Mouse (Mus musculus) 416B (cell line): ENCODE results near the gene Ctf2.
"Not testable (repeated sequence)": the region's sequence is repeated elsewhere in the genome, so short reads cannot be mapped to it uniquely, and the experiment has no call there.

Experiments used
- DNase-seq: peaks from one replicate; pipeline ENCODE4 v3.0.0; 2011; ENCODE audit warnings: low read depth

The Ctf2 gene

DNA sequence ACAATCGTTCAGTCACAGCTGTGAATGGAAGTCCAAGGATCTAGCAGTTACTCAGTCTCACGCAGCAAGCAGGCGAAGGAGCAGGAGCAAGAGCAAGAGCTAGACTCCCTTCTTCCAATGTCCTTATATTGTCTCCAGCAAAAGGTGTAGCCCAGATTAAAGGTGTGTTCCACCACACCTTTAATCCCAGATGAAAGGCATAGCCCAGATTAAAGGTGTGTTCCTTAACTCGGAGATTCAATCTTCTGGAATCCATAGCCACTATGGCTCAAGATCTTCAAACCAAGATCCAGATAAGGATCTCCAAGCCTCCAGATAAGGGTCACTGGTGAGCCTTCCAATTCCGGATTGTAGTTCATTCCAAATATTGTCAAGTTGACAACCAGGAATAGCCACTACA lies at the start of gene Ctf2:
TSS of gene Ctf2 (minus strand) at position 101 of the 400 bp plus-strand sequence.
- DNase-seq = not testable (repeated sequence)

DNA sequence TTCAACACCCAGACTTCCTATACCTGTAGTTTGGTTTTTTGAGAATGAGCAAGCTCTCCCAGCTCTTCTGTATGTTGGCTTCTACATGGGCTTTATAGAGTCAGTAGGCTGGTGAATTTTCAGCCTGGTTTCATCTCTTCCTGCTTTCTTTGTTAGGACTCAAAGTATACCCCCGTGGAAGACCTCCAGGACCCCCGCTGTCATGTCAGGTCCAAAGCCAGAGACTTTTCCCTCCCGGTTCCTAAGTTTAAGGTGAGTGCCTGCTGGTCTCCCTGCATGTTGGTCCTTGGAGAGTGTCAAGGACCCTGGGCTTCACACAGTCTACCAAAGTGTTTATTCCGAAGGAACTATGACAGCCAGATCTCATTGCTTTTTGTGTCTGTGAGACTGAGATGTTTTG lies 46.4 kb upstream of the Ctf2 start:
- DNase-seq = no peak

DNA sequence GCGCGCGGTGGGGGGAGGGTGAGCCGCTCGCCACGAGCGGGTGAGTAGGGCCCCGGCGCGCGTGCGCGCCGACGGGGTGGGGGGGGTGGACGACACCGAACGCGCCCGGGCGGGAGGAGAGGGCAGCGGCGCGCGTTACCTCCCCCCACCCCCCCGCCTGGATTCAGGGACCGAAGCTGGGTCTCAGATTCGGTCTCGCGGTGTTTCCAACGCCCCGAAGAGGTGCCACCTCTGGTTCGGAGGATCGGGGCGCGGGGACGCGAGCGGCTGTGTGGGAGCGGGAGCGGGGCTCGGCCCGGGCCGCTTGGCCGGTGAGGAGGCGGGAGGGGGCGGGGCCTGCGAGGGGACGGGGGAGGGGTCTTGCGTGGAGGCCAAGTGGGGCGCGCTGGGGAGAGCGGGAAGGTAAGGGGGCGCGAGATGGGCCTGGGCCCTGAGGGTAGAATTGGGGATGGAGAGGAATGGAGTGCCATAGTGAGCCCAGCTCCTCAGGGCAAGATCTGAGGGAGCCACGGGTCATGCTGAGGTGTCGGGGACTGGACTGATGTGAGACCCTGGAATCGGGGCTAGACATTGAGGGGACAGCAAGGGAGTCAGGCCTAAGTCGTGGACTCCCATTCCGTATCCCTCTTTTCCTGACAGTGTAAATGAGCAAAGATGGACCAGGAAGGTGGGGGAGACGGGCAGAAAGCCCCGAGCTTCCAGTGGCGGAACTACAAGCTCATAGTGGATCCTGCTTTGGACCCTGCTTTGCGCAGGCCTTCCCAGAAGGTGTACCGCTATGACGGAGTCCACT lies 45.7 kb upstream of the Ctf2 start:
- DNase-seq = peak; percentile 58

DNA sequence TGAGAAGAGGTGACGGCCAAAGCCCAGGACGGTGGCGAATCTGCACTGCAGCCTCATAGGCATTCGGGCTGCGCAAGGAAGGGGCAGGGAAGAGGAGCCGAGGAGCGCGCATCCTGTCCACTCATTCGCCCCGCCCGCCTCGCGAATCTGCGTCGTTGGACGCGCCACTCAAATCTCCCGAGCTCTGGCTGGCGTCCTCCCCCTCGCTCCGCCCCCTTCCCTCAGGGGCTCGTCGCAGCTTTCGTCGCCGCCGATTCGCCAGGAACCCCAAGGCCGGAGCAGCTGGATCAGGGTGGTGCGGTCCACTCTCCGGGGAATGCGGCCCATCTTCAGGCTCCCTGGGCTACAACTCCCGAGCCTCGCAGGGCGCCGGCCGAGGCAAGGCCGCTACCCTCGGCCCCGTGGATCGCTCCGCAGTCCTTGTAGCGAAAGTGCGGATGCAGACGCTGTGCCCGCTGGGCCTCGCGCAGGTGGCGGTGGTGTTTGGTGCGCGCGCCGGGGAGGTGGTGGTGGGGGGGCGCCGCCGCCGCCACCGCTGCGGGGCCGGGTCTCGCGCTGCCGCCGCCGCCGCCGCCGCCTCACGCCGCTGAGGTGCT lies 45.0 kb upstream of the Ctf2 start:
- DNase-seq = peak; percentile 98

DNA sequence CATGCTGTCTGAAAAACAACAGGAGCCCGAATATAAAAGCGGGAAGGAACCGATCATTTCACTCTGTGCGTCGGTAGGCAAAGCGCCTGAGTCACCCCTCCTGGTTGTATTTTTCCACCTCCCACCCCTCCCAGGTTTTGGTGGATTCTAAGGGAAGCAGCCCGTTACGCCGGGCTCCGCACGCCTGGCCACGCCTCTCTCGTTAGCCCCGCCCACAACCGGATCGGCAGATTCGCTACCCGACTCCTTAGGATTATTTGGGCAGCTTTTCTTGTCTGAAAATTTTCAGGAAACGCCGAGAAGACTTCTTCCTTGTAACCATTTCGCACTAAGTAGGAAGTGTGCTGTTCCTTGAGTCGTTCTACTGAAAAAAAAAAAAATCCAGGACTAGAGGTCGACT lies 44.5 kb upstream of the Ctf2 start, which contains the start of gene Setd1a:
TSS of gene Setd1a (plus strand) at position 245 of the 400 bp plus-strand sequence.
- peak; percentile 90 for DNase-seq

DNA sequence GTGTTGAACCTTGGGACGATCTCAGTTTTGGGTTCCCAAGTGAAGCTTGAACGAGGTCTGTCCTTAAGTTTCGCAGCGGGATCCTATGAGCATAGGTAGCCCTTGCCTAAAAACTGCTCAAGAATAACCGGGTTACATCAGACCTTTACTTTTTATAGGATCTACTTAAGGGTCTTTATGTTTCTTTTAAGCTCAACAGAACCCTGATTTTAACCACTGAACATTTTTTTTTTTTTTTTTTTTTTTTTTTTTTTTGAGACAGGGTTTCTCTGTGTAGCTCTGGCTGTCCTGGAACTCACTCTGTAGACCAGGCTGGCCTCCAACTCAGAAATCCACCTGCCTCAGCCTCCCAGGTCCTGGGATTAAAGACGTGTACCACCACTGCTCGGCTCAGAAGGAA lies 43.9 kb upstream of the Ctf2 start:
- DNase-seq = not testable (repeated sequence)

DNA sequence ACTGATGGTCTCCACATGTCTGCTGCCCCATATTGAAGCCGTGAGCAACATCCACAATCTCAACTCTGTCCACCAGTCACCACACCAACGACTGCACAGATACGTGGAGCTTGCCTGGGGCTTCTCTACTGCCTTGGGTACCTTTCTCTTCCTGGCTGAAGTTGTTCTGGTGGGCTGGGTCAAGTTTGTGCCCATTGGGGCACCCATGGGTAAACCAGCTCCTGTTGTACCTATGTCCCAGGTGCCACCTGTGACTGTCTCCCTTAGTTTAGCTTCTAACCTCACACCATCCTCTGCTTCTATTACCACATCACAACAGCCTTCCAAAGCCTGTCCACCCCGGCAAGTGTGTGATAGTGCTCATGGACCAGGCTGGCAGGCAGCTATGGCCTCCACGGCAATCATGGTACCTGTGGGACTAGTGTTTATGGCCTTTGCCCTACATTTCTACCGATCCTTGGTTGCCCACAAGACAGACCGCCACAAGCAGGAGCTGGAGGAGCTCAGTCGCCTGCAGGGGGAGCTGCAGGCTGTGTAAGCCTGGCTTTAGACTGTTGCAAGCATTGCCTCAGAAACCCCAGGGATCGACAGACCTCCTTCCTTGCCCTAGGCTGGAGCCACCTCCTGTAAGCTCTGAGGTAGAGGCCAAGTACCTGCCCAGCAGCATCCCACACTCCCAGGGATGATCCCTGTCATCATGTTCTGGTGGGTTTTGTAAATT lies 41.9 kb upstream of the Ctf2 start:
- DNase-seq = peak; percentile 90

DNA sequence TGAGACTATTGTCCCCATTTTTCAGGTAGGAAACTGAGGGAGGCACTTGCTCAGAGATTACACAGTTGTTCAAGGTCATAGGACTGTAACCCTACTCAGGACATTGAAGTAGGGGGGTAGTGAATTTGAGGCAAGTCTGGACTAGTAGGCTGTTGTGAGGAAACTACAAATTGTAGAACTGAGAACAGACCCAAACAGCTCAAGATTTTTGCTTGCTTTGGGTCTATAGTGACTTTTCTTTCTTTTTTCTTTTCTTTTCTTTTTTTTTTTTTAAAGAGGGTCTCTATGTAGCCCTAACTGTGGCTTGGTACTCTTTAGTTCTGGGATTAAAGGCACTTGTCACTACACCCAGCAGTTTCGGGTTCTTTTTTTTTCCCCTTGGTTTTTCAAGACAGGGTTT lies 40.6 kb upstream of the Ctf2 start:
- DNase-seq = peak; percentile 20

DNA sequence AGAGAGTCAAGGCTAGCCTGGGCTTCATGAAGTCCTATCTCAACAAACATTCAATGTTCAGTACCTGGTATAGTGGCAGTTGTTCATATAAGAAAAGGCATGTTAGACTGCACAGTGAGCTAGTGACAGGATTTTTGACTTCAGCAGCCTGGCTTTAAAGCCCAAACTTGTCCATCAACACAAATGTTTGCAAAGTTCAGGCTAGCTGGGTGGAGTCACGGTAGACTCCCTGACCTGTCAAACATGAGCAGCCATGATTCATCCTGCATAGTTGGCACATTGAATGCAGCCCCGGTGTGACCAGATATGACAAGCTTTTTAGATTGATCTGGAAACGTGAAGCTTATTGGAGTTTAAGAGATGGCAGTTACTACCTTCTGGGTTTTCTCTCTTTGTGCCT lies 40.1 kb upstream of the Ctf2 start:
- peak; percentile 47 for DNase-seq

DNA sequence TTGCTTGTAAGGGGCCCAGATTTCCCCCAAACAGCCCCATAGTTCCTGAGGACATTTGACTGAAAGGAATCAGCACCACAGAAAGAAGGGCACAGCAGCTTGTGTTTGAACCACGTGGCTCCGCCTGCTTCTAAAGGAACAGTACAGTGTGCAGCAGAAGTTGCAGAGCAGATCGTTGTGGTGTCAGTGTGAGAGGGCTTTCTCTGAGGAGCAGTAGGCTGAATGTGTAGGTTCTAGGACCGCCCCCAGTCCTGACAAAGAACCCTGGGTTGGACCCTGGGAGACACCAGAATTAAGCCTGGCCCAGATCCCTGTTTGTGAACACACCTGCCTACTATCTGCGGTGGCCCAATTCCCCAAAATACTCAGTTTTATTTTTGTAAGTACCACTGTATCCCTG lies 39.3 kb upstream of the Ctf2 start:
- DNase-seq = peak; percentile 64

DNA sequence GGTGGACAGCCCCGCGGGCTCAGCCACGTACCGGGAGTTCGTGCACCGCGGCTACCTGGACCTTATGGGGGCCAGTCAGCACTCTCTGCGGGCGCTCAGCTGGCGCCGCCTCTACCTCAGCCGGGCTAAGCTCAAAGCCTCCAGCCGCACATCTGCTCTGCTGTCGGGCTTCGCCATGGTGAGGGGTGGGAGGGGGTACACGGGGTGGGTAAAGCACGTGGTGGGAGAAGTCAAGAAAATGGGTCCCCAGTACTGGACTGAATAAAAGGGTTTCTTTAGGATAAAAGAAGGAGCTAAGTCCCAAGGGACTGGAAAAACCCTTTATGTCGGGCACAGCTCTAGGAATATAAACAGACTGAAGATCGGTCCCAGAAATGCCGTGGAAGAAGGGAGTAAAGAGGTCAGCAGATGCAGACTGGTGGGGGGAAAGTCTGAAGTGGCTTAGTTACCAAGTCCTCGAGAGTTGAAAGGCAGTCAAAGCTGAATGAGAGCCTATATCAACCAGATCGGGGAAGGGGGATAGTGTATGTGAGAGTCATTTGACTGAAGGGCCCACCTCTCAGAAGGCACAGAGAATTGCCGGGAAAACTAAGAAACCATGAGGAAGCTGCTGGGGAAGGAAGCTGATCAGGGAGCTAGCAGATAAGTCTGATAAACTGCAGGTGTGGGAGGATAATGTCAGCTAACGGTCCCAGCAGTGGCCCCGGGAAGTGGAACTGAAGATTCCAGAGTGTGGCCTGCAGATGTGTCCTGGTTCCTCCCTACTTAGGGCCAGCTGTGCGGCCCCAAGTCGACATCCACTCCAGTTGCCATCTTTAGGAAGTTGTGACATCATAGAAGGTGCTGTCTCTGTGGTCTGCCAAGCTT lies 38.3 kb upstream of the Ctf2 start:
- peak; percentile 66 for DNase-seq

DNA sequence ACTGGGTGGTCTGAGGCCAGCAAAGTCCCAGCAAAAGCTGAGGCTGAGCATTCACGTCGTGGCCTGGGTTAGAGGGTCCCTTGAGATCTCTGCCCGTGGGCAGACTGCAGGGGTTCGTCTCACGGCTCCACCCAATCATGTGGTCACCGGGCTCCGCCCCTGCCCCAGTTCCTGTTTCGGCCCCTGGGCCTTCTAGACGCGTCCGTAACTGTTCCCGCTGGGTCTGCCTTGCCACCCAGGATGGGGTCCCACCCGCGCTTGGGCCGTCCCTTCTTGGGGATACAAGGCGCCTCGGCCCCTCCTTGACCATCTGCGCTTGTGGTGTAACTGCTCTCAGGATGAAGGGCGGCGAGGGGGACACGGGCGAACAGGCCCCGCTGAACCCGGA lies 37.7 kb upstream of the Ctf2 start, which contains the start of gene Orai3:
TSS of gene Orai3 (plus strand) at position 165 of the 388 bp plus-strand sequence.
- DNase-seq = peak; percentile 89

DNA sequence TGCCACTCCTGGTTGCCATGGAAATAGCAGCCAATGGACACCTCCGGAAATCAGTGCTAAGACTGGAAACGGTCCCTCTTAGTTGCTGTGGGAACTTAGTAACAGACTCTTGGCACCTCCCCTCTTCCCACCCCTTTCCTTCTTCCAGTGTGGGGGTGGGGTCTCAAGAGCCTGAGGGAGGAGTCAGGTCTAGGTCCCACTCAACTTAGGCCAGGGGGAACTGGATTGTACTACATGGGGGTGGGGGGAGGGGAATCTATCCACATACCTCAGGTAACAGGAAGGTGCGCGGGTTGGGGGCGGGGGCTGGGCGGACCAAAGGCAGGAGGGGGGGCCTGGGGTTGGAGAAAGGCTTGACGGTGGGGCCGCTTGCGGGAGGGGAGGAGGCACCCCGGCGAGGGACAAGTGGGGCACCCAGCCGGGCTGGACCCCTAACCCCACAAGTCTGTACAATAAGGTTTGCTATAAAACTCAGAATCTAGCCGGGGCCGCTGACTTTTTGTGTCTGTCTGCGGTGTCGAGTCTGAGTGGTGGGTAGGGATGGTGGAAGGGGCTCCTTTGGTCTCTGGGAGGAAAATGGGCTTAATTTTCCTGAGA lies 37.1 kb upstream of the Ctf2 start:
- peak; percentile 99 for DNase-seq

DNA sequence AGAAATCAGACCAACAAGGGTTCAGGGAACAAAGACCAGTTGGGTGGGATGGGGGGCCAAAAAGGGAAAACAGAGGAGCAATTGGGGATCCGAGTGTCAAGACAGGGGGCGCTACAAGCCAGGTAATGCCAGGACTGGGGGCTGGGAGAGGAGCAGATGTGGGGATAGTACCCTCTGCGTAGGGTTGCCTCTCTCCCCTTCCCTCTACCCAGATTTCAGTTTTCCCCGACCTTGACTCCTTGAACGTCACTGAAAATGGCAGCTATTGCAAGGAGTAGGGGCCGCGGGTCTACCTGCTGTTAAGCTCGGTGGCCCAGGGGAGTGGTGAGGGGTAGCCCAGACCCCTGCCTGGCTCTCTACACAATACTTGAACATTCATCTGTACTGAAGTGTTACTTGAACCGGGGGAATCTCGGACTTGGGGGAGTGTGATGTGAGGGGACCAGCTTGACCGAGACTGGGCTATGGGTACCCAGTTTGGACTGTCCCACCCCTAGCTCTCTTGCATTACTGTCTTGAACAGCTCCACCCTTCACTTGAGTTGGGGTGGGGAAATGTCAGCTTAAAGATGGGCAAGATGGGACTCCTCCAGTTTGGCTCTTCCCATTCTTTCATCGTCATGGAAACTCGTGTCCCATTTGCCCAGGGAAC lies 36.5 kb upstream of the Ctf2 start:
- no peak for DNase-seq

DNA sequence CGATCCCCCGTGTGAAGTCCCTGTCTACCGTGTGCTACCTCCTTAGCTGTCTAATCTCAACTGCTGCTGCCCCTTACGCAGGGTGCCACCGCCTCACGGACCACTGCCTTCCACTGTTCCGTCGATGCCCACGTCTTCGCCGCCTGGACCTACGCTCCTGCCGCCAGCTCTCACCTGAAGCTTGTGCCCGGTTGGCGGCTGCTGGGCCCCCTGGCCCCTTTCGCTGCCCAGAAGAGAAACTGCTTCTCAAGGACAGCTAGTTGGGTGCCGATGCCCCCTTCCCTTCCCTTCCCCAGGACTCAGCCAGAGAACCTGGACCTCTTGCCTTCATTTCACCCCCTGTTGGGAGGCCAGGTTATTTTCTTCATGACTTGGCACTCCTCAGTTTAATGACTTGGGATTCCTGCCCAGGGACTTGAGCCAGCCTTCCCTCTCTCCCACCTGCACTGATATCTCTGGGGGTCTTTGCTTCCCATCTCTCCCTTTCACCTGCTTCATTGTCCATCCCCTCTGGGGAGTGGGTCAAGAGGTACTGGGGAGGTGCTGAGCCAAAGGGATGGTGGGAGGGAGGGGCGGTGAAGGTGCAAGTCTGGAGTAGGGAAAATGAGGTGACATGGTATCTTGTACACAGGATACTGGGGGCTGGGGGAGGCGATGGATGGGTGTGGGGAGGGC lies 35.8 kb upstream of the Ctf2 start:
- DNase-seq = no peak

DNA sequence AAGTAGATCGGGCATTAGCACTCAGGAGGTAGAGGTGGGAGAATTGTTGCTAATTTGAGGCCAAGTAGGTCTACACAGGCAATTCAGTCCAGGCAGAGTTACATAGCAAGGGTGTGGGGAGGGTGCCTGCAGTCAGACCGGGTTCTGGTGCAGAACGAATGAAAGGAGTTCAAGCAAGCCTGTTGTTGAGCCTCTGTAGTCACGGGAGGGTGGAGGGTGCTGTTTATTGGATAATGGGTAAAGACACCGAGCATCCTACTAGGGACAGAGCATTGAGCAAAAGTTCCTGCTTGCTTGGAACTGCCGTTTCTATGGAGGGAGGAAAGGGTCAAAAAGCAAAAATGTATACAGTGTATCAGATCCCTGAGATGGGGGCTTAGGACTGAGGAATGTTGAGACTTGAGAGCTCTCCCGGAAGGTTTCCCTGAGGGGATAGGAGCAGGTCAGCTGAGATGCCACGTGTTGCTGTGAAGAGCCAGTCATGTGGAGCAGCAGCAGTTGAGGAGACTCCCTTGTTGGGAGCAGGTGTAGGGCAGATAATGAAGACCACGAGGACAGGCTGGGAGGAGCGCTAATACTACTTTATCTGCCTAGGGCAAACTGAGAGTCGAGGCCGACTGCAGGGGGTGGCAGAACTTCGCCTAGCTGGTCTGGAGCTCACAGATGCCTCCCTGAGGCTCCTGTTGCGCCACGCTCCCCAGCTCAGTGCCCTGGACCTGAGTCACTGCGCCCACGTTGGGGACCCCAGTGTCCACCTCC lies 35.1 kb upstream of the Ctf2 start:
- no peak for DNase-seq

DNA sequence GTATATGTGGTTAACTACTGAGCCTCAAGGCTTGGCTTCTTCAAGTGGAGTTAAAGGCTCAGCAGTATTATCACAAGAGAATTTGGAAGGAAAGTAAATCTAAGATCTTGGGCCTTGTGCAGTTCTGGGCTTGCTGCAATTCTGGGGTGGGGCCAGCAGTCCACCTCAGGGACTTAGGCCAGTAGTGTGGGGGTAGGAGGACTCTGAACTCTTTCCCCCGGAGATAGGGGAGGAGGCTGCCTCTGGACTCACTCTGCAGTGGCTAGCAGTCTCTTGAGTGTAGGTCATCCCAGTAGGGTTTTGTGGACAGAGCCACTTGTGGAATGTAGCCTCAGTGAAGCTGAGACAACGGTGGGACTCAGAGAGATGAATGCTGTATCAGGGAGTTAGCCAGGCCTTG lies 33.8 kb upstream of the Ctf2 start:
- DNase-seq = no peak

DNA sequence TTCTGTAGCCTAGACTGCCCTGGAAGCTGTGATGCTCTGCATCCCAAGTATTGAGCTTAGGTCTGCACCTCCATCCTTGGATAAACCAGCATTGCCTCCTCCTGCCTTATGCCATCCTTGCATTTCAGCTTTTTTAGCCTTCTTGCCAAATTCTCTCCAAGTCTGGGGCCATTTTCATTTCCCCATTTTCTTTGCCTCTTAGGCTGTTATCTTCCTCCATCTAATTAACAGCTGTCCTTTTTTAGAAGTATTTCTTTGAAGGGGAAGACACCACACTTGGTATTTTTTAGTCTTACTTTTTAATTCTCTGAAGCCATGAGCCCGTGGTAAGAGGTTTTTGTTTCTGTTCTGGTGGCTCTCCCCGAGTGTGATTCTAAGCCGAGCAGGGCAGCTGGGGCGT lies 31.7 kb upstream of the Ctf2 start:
- DNase-seq = no peak

DNA sequence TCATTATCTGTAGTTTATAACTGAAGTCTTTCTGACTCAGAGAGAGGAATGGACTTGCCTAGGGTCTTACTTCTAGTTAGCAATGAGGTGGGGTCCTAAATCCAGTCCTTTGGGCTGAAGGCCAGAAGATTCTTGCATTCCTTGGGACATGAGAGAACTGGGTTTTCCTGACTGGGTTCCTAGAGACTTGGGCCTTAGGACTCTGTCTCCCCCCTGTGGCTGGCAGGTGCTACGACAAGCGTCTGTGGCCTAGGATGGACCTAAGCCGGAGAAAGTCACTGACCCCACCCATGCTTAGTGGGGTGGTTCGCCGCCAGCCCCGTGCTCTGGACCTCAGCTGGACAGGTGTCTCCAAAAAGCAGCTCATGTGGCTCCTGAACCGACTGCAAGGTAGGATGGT lies 29.1 kb upstream of the Ctf2 start:
- DNase-seq = peak; percentile 72

DNA sequence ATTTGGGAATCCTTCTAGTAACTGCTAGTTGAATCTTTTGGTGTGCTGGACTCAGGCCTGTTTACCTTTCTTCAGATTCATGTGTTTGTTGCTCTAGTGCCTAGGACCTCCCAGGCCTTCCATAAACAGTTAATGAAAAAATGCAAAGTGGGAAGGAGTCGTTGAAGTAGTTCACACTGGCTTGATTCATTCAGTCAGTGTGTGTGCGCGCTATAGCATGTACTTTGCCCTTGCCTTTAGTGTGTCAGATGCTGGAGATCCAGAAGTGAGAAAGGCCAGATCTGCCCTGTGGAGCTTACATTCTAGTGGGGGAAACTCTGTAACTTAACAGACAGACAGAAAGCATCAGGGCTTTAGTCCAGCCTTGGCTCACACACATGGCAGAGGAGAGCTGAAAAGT lies 28.5 kb upstream of the Ctf2 start:
- no peak for DNase-seq
